In the genomic region with DNA sequence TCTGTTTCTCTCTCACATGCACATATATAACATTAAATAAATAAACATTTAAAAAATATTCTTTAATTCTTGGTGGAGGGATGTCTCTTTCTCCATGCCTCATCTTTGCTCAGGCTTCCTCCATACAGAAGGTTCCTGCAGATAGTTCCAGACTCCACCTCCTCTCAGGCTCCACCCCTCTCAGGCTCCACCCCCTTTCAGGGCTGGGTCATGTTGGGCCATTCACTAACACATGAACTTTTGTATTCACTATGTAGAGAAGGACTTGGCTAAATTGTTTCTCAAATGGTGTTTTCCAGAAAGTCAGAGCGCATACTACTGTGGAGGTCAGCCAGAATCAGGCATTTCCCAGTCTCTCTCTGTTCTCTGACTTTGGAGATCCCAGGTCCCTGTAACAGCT, we compare ENCODE assay signal across 29 mouse cellular contexts. TPM values are rescaled to one million over a fixed set of nuclear protein-coding genes. Genes with fewer than 3 reads are reported as not detected.
DNase-seq lines count a peak whose midpoint lies in the region; ATAC-seq and TF ChIP-seq lines count a peak whose summit lies in the region.
"Had no signal": no experiment of that assay in that cellular context is flagged by ENCODE, and none has a peak within 500 bp of the region (broad histone marks: within the 10 kb centered on the region; RNA-seq: fewer than 3 reads in every experiment).

No protein-coding gene starts in this region.

- H3K27me3 ChIP-seq in liver, postnatal 0 days (ENCODE audit: insufficient read depth, low read length): no peaks in the 10 kb centered on the region
- 0 out of 4 replicates have a peak, but pooled peaks cover 0 to 1% of the 10 kb centered on the region in 2 experiments for H3K27me3 ChIP-seq in MEL (ENCODE audit: control insufficient read depth in 1 of 2, insufficient read depth in 2 of 2, low read length in 2 of 2)
- H3K27me3 ChIP-seq in liver, embryonic 11.5 days (replicated peaks; ENCODE audit: control insufficient read depth, insufficient read depth, low read length): no peaks in the 10 kb centered on the region
- no peaks in the 10 kb centered on the region for H3K27me3 ChIP-seq in splenic B cell, adult 2 months (ENCODE audit: control insufficient read depth, insufficient read depth, low read length, poor library complexity, severe bottlenecking)
- H3K27me3 ChIP-seq: embryonic facial prominence, embryonic 13.5 days; heart, embryonic 15.5 days; hindbrain, embryonic 15.5 days; midbrain, embryonic 12.5 days had no signal

- no peaks in the 10 kb centered on the region for H3K4me1 ChIP-seq in liver, postnatal 0 days (ENCODE audit: insufficient read depth)
- peaks cover 0 to 7% of the 10 kb centered on the region in 2 experiments; a peak in 3 of 4 replicates for H3K4me1 ChIP-seq in MEL (ENCODE audit: control insufficient read depth in 1 of 2, insufficient read depth in 2 of 2, low read length in 2 of 2)
- H3K4me1 ChIP-seq in liver, embryonic 11.5 days (replicated peaks; ENCODE audit: control insufficient read depth, insufficient read depth, low read length): no peaks in the 10 kb centered on the region
- H3K4me1 ChIP-seq: embryonic facial prominence, embryonic 13.5 days; forebrain, embryonic 10.5 days; heart, embryonic 15.5 days; hindbrain, embryonic 15.5 days; midbrain, embryonic 12.5 days had no signal

- no peak for TF ChIP-seq EP300 in liver, postnatal 0 days (IDR thresholded peaks at IDR 0.05; ENCODE audit: low read depth)
- TF ChIP-seq EP300 in MEL (IDR thresholded peaks at IDR 0.05; ENCODE audit: low read depth in 1 of 2, low read length in 2 of 2): no peak

- H3K9me3 ChIP-seq in liver, postnatal 0 days (ENCODE audit: low read length): no peaks in the 10 kb centered on the region
- no peaks in the 10 kb centered on the region for H3K9me3 ChIP-seq in MEL (replicated peaks; ENCODE audit: insufficient read depth, low read length)
- no peaks in the 10 kb centered on the region for H3K9me3 ChIP-seq in liver, embryonic 11.5 days (ENCODE audit: control insufficient read depth, low read length)
- H3K9me3 ChIP-seq: embryonic facial prominence, embryonic 13.5 days; forebrain, embryonic 10.5 days; heart, embryonic 15.5 days; hindbrain, embryonic 15.5 days; midbrain, embryonic 12.5 days had no signal

- no peak for ATAC-seq in liver, postnatal 0 days
- peak; percentile 67 for ATAC-seq in liver, embryonic 11.5 days (replicated peaks; ENCODE audit: low FRiP score)
- ATAC-seq: CD4-positive, CD25-positive, alpha-beta regulatory T cell, adult 4 months; forebrain, embryonic 16.5 days; inflammation-experienced regulatory T-cells, adult 6 months had no signal

- no peak overlapping the region for H3K9ac ChIP-seq in liver, postnatal 0 days (replicated peaks)
- no peak overlapping the region for H3K9ac ChIP-seq in MEL (ENCODE audit: control insufficient read depth, low read depth, low read length, poor library complexity, severe bottlenecking)
- H3K9ac ChIP-seq in liver, embryonic 11.5 days (ENCODE audit: low read depth, low read length): no peak overlapping the region
- H3K9ac ChIP-seq: embryonic facial prominence, embryonic 13.5 days; heart, embryonic 15.5 days; hindbrain, embryonic 15.5 days; midbrain, embryonic 12.5 days had no signal

- TF ChIP-seq POLR2A in MEL (IDR thresholded peaks at IDR 0.05; ENCODE audit: control insufficient read depth in 1 of 2, insufficient read depth in 1 of 2, low read depth in 1 of 2, low read length in 2 of 2, poor library complexity in 1 of 2): no peak

- TF ChIP-seq CTCF in liver, postnatal 0 days (IDR thresholded peaks at IDR 0.05; ENCODE audit: low read depth): no peak
- no peak for TF ChIP-seq CTCF in MEL (IDR thresholded peaks at IDR 0.05 in 2 of 3, conservative IDR thresholded peaks at IDR 0.05 in 1 of 3; ENCODE audit: control insufficient read depth in 1 of 3, insufficient read depth in 1 of 3, low read depth in 2 of 3, low read length in 3 of 3, poor library complexity in 1 of 3, severe bottlenecking in 1 of 3)

- peak; percentile 47 for DNase-seq in liver
- no peak for DNase-seq in liver, postnatal 0 days
- peak; percentile 52 for DNase-seq in MEL (ENCODE audit: low read depth, low spot score)
- DNase-seq in liver, embryonic 11.5 days (ENCODE audit: low spot score): no peak
- peak; percentile 38 for DNase-seq in splenic B cell, adult 2 months (ENCODE audit: low read depth, low spot score)
- DNase-seq in retina, embryonic 14.5 days (ENCODE audit: low spot score): no peak
- no peak for DNase-seq in cerebellum, postnatal 10 days
- DNase-seq: adrenal gland, postnatal 10 days; cerebellum, adult 8-10 months; cerebellum, postnatal 36 days; kidney, adult 11 months; kidney, postnatal 14 days; layer of hippocampus, adult 9-11 months; lung, adult 2 months; thymus, adult 18-20 months; thymus, postnatal 36 days had no signal

- no peak overlapping the region for H3K4me2 ChIP-seq in liver, postnatal 0 days (ENCODE audit: low read depth, low read length)
- no peak overlapping the region for H3K4me2 ChIP-seq in liver, embryonic 11.5 days
- H3K4me2 ChIP-seq: embryonic facial prominence, embryonic 13.5 days; heart, embryonic 15.5 days; hindbrain, embryonic 15.5 days; midbrain, embryonic 12.5 days had no signal

- H3K79me2 ChIP-seq in MEL (ENCODE audit: control insufficient read depth, insufficient read depth, low read length, poor library complexity): no peaks in the 10 kb centered on the region

- WGBS in liver, postnatal 0 days (ENCODE audit: insufficient replicate concordance): 93% methylated on average over 1 of the region's 1 CpGs
- 97% methylated on average over 1 of the region's 1 CpGs for WGBS in liver, embryonic 11.5 days

- no peak overlapping the region for H3K27ac ChIP-seq in liver, postnatal 0 days (ENCODE audit: low read depth)
- H3K27ac ChIP-seq in MEL (ENCODE audit: control insufficient read depth, low read depth, low read length): no peak overlapping the region
- no peak overlapping the region for H3K27ac ChIP-seq in liver, embryonic 11.5 days (ENCODE audit: low read depth, low read length)
- H3K27ac ChIP-seq: embryonic facial prominence, embryonic 13.5 days; forebrain, embryonic 10.5 days; heart, embryonic 15.5 days; hindbrain, embryonic 15.5 days; midbrain, embryonic 12.5 days; stomach, postnatal 0 days had no signal

- TF ChIP-seq RAD21 in MEL (IDR thresholded peaks at IDR 0.05; ENCODE audit: low read depth, low read length): no peak

- H3K36me3 ChIP-seq in liver, postnatal 0 days (replicated peaks; ENCODE audit: insufficient read depth, low read length): no peaks in the 10 kb centered on the region
- peaks cover 0 to 2% of the 10 kb centered on the region in 2 experiments; a peak in 2 of 4 replicates for H3K36me3 ChIP-seq in MEL (ENCODE audit: control insufficient read depth in 1 of 2, insufficient read depth in 2 of 2, low read length in 2 of 2)
- H3K36me3 ChIP-seq in liver, embryonic 11.5 days (ENCODE audit: control insufficient read depth, insufficient read depth, low read length): no peaks in the 10 kb centered on the region
- no peaks in the 10 kb centered on the region for H3K36me3 ChIP-seq in splenic B cell, adult 2 months (ENCODE audit: control insufficient read depth, insufficient read depth, low read length, poor library complexity, severe bottlenecking)
- H3K36me3 ChIP-seq: embryonic facial prominence, embryonic 13.5 days; forebrain, embryonic 10.5 days; heart, embryonic 15.5 days; hindbrain, embryonic 15.5 days; midbrain, embryonic 12.5 days had no signal

- H3K4me3 ChIP-seq in liver, postnatal 0 days (ENCODE audit: low read depth, low read length): no peak overlapping the region
- H3K4me3 ChIP-seq in MEL (ENCODE audit: control insufficient read depth in 1 of 2, insufficient read depth in 1 of 2, low read depth in 2 of 2, low read length in 2 of 2): no peak overlapping the region
- H3K4me3 ChIP-seq in liver, embryonic 11.5 days (ENCODE audit: low read depth, low read length): no peak overlapping the region
- H3K4me3 ChIP-seq: embryonic facial prominence, embryonic 13.5 days; forebrain, embryonic 10.5 days; heart, embryonic 15.5 days; hindbrain, embryonic 15.5 days; midbrain, embryonic 12.5 days had no signal

TF ChIP-seq in MEL, 35 proteins besides CTCF, POLR2A, EP300 and RAD21 (continues in another document):
- no peak for TF ChIP-seq ZKSCAN1 (IDR thresholded peaks at IDR 0.05; ENCODE audit: low read depth, low read length)
- no peak for TF ChIP-seq SMC3 (IDR thresholded peaks at IDR 0.05; ENCODE audit: low read depth, low read length)

RNA-seq across cellular contexts. Expression of a gene that starts 7.5 kb away (rescaled TPM):
- polyA plus RNA-seq in liver, postnatal 0 days (2015; fragmentation: Nextera tagmentation; extraction: Ambion mirVana): 0.05 and 0.06 TPM in 2 replicates
- not detected in 2 replicates for total RNA-seq in MEL (2012; rRNA removed)
- under 1 TPM in 1 of 2 experiments, not detected in 1; 0.07 TPM for polyA plus RNA-seq in MEL (2012; ENCODE audit: insufficient read depth in 1 of 2, insufficient read length in 2 of 2, low read depth in 1 of 2, low replicate concordance in 2 of 2, missing spikeins in 1 of 2)
- polyA plus RNA-seq in liver, embryonic 11.5 days (2014; fragmentation: Nextera tagmentation; extraction: Ambion mirVana): 0.10 TPM in 1 of 2 replicates, not detected in the other
- total RNA-seq: gastrocnemius, adult 8-10 months; left cerebral cortex, postnatal 14 days had no signal
- polyA plus RNA-seq: heart, embryonic 15.5 days had no signal

RNA-seq across cellular contexts. Expression of a gene that starts 19.0 kb away (rescaled TPM):
- 29.3 and 30.2 TPM in 2 replicates for polyA plus RNA-seq in liver, postnatal 0 days (2015; fragmentation: Nextera tagmentation; extraction: Ambion mirVana)
- not detected in 2 replicates for total RNA-seq in MEL (2012; rRNA removed)
- not detected for polyA plus RNA-seq in MEL (2012; ENCODE audit: insufficient read depth in 1 of 2, insufficient read length in 2 of 2, low read depth in 1 of 2, low replicate concordance in 2 of 2, missing spikeins in 1 of 2)
- 0.92 and 1.8 TPM in 2 replicates for polyA plus RNA-seq in liver, embryonic 11.5 days (2014; fragmentation: Nextera tagmentation; extraction: Ambion mirVana)
- total RNA-seq: gastrocnemius, adult 8-10 months; left cerebral cortex, postnatal 14 days had no signal
- polyA plus RNA-seq: CD4-positive, CD25-positive, alpha-beta regulatory T cell, adult 4 months; forebrain, embryonic 10.5 days; forebrain, embryonic 16.5 days; inflammation-experienced regulatory T-cells, adult 6 months; limb, embryonic 11.5 days; midbrain, embryonic 12.5 days; neural tube, embryonic 14.5 days had no signal

RNA-seq across cellular contexts. Expression of a gene that starts 25.4 kb away (rescaled TPM):
- 16.6 and 16.9 TPM in 2 replicates for polyA plus RNA-seq in liver, postnatal 0 days (2015; fragmentation: Nextera tagmentation; extraction: Ambion mirVana)
- total RNA-seq in MEL (2012; rRNA removed): 41.9 and 48.6 TPM in 2 replicates
- 10 to 100 TPM in 1 of 2 experiments, not detected in 1; 43.0 TPM for polyA plus RNA-seq in MEL (2012; ENCODE audit: insufficient read depth in 1 of 2, insufficient read length in 2 of 2, low read depth in 1 of 2, low replicate concordance in 2 of 2, missing spikeins in 1 of 2)
- polyA plus RNA-seq in liver, embryonic 11.5 days (2014; fragmentation: Nextera tagmentation; extraction: Ambion mirVana): 29.5 and 31.6 TPM in 2 replicates

RNA-seq across cellular contexts. Expression of a gene that starts 29.3 kb away (rescaled TPM):
- polyA plus RNA-seq in liver, postnatal 0 days (2015; fragmentation: Nextera tagmentation; extraction: Ambion mirVana): 2.7 and 3.4 TPM in 2 replicates
- total RNA-seq in MEL (2012; rRNA removed): 0.59 TPM in 1 of 2 replicates, not detected in the other
- polyA plus RNA-seq in MEL (2012; ENCODE audit: insufficient read depth in 1 of 2, insufficient read length in 2 of 2, low read depth in 1 of 2, low replicate concordance in 2 of 2, missing spikeins in 1 of 2): under 1 TPM in 1 of 2 experiments, not detected in 1; 0.84 TPM
- polyA plus RNA-seq in liver, embryonic 11.5 days (2014; fragmentation: Nextera tagmentation; extraction: Ambion mirVana): 7.3 and 11.4 TPM in 2 replicates
- polyA plus RNA-seq: CD4-positive, CD25-positive, alpha-beta regulatory T cell, adult 4 months; inflammation-experienced regulatory T-cells, adult 6 months had no signal

RNA-seq across cellular contexts. Expression of a gene that starts 35.9 kb away (rescaled TPM):
- 11.9 and 12.8 TPM in 2 replicates for polyA plus RNA-seq in liver, postnatal 0 days (2015; fragmentation: Nextera tagmentation; extraction: Ambion mirVana)
- total RNA-seq in MEL (2012; rRNA removed): not detected in 2 replicates
- not detected for polyA plus RNA-seq in MEL (2012; ENCODE audit: insufficient read depth in 1 of 2, insufficient read length in 2 of 2, low read depth in 1 of 2, low replicate concordance in 2 of 2, missing spikeins in 1 of 2)
- 0.52 and 1.0 TPM in 2 replicates for polyA plus RNA-seq in liver, embryonic 11.5 days (2014; fragmentation: Nextera tagmentation; extraction: Ambion mirVana)
- total RNA-seq: gastrocnemius, adult 8-10 months had no signal
- polyA plus RNA-seq: CD4-positive, CD25-positive, alpha-beta regulatory T cell, adult 4 months; forebrain, embryonic 16.5 days; midbrain, embryonic 12.5 days had no signal

Comparison
In these comparisons a context has a peak if more than half of its experiments do, and no peak if none do; other contexts are left out.
1. DNase-seq: peak in liver (single experiment), MEL (single experiment) and splenic B cell, adult 2 months (single experiment); none in liver, postnatal 0 days (single experiment), liver, embryonic 11.5 days (single experiment), retina, embryonic 14.5 days (single experiment) and cerebellum, postnatal 10 days (0 of 2).
2. RNA of a gene that starts 19.0 kb away (polyA plus RNA-seq): 29.3 to 30.2 TPM in liver, postnatal 0 days; 0.92 to 1.8 TPM in liver, embryonic 11.5 days and not detected in MEL; every median in the first group is over 10 times any median in the second.